Mouse (Mus musculus) testis, adult 2 months (tissue): ENCODE data around the gene Ank.

Experiments
- CTCF ChIP-seq: fragments of 200-500 bp; IDR thresholded peaks from 2 replicates; pipeline ENCODE4 v1.5.1; 2012; ENCODE audit warnings: low read depth, mild to moderate bottlenecking, inconsistent platforms, low read length, moderate library complexity; ENCODE audit not compliant: control insufficient read depth, insufficient read depth, insufficient replicate concordance
- POLR2A ChIP-seq: fragments of 200-500 bp; IDR thresholded peaks from 2 replicates; pipeline ENCODE4 v1.6.1; 2012; ENCODE audit warnings: low read depth, mild to moderate bottlenecking, inconsistent platforms, low read length, moderate library complexity; ENCODE audit not compliant: control insufficient read depth

- TF ChIP-seq CTCF (no peak), POLR2A (no peak)
These were observed 38.9 kb upstream of the Ank start for GRCm38 (mm10) chr15:27427581-27427980.
